Mouse (Mus musculus) midbrain, embryonic 11.5 days (tissue): ENCODE results near the gene Fut11. TPM values are rescaled to one million over a fixed set of nuclear protein-coding genes. Genes with fewer than 3 reads are reported as not detected.
A peak's percentile ranks its signal among the peaks of the same experiment; 100 is the strongest.

ENCODE experiments used
- ATAC-seq: fragments of 200-750 bp; cut with Nextera tagmentation; 2 replicates; pipeline ENCODE4 v1.8.0; 2017; ENCODE audit warnings: moderate TSS enrichment, moderate library complexity; ENCODE audit not compliant: low FRiP score
- DNase-seq: peaks from one replicate; pipeline ENCODE4 v3.0.0; 2015; ENCODE audit warnings: low spot score; ENCODE audit errors: missing footprints
- H3K27ac ChIP-seq: fragments of 300-500 bp; sonication (generic); 2 replicates; pipeline ENCODE4 v1.5.1; 2014; ENCODE audit warnings: low read depth, low read length
- H3K27me3 ChIP-seq: fragments of 300-500 bp; sonication (generic); 2 replicates; pipeline ENCODE4 v1.6.1; 2014; ENCODE audit warnings: mild to moderate bottlenecking, low read length, moderate library complexity, mixed read lengths; ENCODE audit not compliant: control insufficient read depth, insufficient read depth
- H3K36me3 ChIP-seq: fragments of 300-500 bp; sonication (generic); 2 replicates; pipeline ENCODE4 v1.6.1; 2014; ENCODE audit warnings: mild to moderate bottlenecking, low read length, moderate library complexity, mixed read lengths; ENCODE audit not compliant: control insufficient read depth, insufficient read depth
- H3K4me1 ChIP-seq: fragments of 300-500 bp; sonication (generic); 2 replicates; pipeline ENCODE4 v1.6.1; 2014; ENCODE audit warnings: low read length; ENCODE audit not compliant: control insufficient read depth, insufficient read depth
- H3K4me2 ChIP-seq: fragments of 300-500 bp; sonication (generic); 2 replicates; pipeline ENCODE4 v1.6.1; 2014; ENCODE audit warnings: mild to moderate bottlenecking, moderate library complexity
- H3K4me3 ChIP-seq: fragments of 300-500 bp; sonication (generic); 2 replicates; pipeline ENCODE4 v1.5.1; 2014; ENCODE audit warnings: low read depth, low read length
- H3K9ac ChIP-seq: fragments of 300-500 bp; sonication (generic); 2 replicates; pipeline ENCODE4 v1.6.1; 2014; ENCODE audit warnings: low read length
- H3K9me3 ChIP-seq: fragments of 300-500 bp; sonication (generic); 2 replicates; pipeline ENCODE4 v1.6.1; 2016; ENCODE audit warnings: low read length; ENCODE audit not compliant: control insufficient read depth
- WGBS: fragments of 180-500 bp; shearing (Covaris S2); extraction: QIAGEN DNeasy Blood & Tissue Kit; methylation state at CpG from one replicate; pipeline ENCODE4 v1.1.7; 2014; 5-methylcytosine and 5-hydroxymethylcytosine counted together
- polyA plus RNA-seq: library from polyadenylated mRNA; unstranded; fragments of >200 nt; fragmentation: Nextera tagmentation; extraction: Ambion mirVana; gene quantifications from 2 replicates; pipeline ENCODE4 v1.2.1, GENCODE M21; 2014

The Fut11 gene
- 20.7 and 22.0 TPM in 2 replicates for polyA plus RNA-seq

DNA sequence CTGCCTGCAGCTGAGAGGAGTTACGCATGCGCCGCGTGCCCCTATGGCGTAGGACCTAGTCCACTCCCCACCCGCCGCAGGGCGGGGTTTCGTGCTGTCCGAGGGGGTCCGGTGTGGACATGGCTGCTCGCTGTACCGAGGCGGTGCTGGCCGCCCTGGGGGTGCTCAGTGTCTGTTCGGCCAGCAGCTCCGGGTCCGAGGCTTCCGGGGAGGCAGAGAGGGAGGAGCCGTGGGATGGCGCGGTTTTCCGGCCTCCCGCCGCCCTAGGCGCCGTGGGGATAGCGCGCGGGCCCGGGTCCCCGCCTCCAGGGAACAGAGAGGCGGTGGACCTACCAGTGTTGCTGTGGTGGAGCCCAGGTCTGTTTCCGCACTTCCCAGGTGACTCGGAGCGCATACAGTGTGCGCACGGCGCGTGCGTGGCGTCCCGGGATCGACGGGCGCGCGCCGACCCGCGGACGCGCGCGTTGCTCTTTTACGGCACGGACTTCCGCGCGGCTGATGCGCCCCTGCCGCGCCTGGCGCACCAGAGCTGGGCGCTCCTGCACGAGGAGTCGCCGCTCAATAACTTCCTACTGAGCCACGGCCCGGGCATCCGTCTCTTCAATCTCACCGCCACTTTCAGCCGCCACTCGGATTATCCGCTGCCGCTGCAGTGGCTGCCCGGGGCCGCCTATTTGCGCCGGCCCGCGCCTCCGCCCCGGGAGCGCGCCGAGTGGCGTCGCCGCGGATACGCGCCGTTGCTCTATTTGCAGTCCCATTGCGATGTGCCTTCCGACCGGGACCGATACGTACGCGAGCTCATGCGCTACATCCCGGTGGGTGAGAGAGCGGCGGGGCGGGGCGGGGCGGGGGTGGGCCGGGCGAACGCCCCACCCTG is at the start of gene Fut11:
TSS of gene Fut11 (plus strand) at position 85 of the 877 bp plus-strand sequence.
- peak within 1 kb of the TSS; percentile 76 for H3K4me2 ChIP-seq
- peaks cover 25% of the 10 kb centered on the region; the same call in 1 of the 2 replicates for H3K36me3 ChIP-seq
- DNase-seq (peak; percentile 98), ATAC-seq (peak; percentile 96)
- peaks cover 31% of the 10 kb centered on the region for H3K4me1 ChIP-seq
- peak within 1 kb of the TSS; percentile 94 for H3K4me3 ChIP-seq
- no peaks in the 10 kb centered on the region for H3K9me3 ChIP-seq
- H3K27ac ChIP-seq = peak within 1 kb of the TSS; percentile 93
- under 1% methylated on average over 97 of the region's 111 CpGs for WGBS
- peak within 1 kb of the TSS; percentile 87 for H3K9ac ChIP-seq
- no peaks in the 10 kb centered on the region for H3K27me3 ChIP-seq

DNA sequence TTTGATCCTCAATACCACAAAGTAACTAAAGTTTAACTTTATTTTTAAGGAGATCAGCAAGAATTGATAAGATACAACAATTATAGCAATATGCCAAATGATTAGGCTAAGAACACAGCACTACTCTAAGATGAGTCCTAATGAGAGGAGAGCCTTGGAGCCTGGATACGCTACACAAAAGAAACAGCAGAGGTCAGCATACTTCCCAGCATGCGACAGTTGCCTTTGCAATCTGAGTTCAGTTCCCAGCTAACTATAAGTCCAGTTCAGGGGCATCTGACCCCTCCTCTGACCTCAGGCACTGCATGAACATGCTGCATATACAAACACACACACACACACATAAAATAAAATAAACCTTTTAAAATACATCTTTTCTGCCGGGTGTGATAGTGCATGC is 49.2 kb upstream of the Fut11 start:
- H3K4me1 ChIP-seq = no peaks in the 10 kb centered on the region
- DNase-seq = no peak
- WGBS = 32% methylated on average over 3 of the region's 3 CpGs
- H3K36me3 ChIP-seq = no peaks in the 10 kb centered on the region
- ATAC-seq = no peak
- no peak overlapping the region for H3K27ac ChIP-seq
- no peak overlapping the region for H3K4me3 ChIP-seq
- no peak overlapping the region for H3K9ac ChIP-seq
- no peaks in the 10 kb centered on the region for H3K27me3 ChIP-seq
- H3K9me3 ChIP-seq = no peaks in the 10 kb centered on the region
- H3K4me2 ChIP-seq = no peak overlapping the region

DNA sequence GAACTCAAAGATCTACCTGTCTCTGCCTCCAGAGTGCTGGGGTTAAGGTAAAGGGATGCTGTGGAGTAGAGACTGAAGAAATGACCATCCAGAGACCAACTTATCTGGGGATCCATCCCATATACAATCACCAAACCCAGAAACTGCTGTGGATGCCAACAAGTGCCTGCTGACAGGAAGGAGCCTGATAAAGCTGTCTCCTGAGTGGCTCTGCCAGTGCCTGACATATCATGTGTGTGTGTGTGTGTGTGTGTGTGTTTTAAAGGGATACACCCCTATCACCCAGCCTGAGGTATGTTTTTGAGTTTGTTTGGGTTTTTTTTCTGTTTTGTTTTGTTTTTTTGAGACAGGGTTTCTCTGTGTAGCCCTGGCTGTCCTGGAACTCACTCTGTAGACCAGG is 48.4 kb upstream of the Fut11 start:
- no peak overlapping the region for H3K4me3 ChIP-seq
- H3K9ac ChIP-seq = no peak overlapping the region
- H3K9me3 ChIP-seq = no peaks in the 10 kb centered on the region
- H3K36me3 ChIP-seq = no peaks in the 10 kb centered on the region
- no peaks in the 10 kb centered on the region for H3K4me1 ChIP-seq
- DNase-seq (no peak), ATAC-seq (no peak)
- no peaks in the 10 kb centered on the region for H3K27me3 ChIP-seq
- H3K27ac ChIP-seq = no peak overlapping the region
- no peak overlapping the region for H3K4me2 ChIP-seq

DNA sequence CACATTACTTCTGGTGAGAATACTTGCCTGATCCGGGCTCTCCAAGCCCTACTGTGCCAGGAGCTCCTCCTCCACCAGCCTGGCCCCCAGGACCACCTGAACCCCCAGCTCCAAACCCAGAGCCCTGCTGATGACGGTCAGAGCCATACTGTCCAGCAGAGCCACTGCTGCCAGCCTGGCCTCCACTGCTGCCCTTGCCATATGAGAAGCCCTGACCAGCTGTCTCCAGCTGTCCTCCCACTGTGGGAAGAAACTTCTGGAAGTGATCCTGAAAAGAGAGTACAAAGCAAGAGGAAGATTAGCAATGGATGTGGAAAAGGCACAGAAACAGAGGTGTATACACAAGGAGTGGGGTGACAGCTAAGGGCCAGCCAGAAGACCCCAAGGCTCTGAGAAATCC is 43.8 kb upstream of the Fut11 start:
- Histone ChIP-seq H3K4me1 (no peaks in the 10 kb centered on the region), H3K27ac (no peak overlapping the region), H3K4me2 (no peak overlapping the region), H3K27me3 (no peaks in the 10 kb centered on the region), H3K36me3 (no peaks in the 10 kb centered on the region), H3K9me3 (no peaks in the 10 kb centered on the region), H3K9ac (no peak overlapping the region), H3K4me3 (no peak overlapping the region)
- no peak for ATAC-seq
- WGBS = 92% methylated on average over 2 of the region's 2 CpGs
- DNase-seq = no peak

DNA sequence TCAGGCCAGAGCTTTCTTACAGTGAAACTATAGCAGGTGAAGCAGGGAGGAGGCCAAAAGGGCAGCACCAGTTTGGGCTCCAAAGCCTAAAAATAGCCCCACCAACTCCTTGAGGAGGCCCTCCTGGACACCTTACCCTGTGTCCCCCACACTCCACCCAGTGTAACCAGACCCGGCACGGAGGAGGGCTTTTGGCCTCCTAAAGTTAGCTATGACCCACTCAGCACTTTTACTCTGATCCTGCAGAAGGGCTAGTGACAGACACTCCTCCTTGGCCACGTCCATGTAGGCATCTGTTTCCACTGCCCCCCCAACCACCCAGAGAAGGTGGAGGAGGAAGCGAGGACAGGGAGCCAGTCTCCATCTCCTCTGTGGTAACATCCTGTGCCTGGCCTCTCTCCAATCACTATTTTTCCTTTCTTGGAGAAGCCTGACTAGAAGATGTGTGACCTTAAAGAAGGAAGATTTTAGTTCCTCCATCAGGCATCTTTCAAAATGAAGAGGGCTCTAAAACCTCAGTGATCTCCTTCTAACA is 43.0 kb upstream of the Fut11 start:
- Histone ChIP-seq H3K4me2 (no peak overlapping the region), H3K9me3 (no peaks in the 10 kb centered on the region), H3K27ac (no peak overlapping the region), H3K4me3 (no peak overlapping the region), H3K9ac (no peak overlapping the region), H3K4me1 (no peaks in the 10 kb centered on the region), H3K27me3 (no peaks in the 10 kb centered on the region), H3K36me3 (no peaks in the 10 kb centered on the region)
- ATAC-seq (no peak), DNase-seq (no peak)
- WGBS = 72% methylated on average over 4 of the region's 4 CpGs

DNA sequence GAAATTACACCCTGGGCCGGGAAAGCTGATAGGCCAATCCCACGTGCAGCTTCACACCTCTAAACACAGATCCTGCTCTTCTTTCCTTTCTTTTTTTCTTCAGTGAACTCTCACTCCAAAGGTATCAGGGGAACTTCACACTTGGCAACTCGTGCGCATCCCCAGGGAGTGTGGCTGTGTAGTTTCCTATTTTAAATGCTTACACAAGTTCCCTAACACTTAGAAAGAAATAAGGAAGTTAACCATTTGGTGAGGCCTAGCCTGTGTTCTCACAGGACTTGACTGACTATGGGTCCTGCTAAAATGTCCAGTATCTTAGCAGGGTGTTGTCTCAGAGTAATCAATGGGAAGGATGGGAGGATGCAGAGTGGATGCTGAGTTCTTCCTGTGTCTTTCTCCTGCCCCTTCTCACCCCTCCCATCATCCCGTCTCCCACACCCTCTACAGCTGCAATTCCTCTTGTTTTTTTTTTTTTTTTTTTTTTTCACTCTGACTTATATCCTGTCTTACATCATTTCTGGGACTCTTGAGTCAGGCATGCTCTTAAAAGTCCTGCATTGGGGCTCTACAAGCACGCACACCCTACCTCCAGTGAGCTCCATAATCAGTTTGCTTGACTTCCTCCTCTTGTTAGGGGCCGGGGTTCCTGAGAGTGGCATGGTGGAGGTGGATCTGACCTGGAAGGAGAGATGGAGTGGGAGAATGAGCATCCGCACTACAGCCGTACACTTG is 39.9 kb upstream of the Fut11 start:
- Histone ChIP-seq H3K9ac (no peak overlapping the region), H3K4me1 (no peaks in the 10 kb centered on the region), H3K27me3 (no peaks in the 10 kb centered on the region), H3K27ac (no peak overlapping the region), H3K4me3 (no peak overlapping the region), H3K9me3 (no peaks in the 10 kb centered on the region), H3K36me3 (no peaks in the 10 kb centered on the region), H3K4me2 (no peak overlapping the region)
- no peak for DNase-seq
- WGBS = 80% methylated on average over 9 of the region's 9 CpGs
- no peak for ATAC-seq

DNA sequence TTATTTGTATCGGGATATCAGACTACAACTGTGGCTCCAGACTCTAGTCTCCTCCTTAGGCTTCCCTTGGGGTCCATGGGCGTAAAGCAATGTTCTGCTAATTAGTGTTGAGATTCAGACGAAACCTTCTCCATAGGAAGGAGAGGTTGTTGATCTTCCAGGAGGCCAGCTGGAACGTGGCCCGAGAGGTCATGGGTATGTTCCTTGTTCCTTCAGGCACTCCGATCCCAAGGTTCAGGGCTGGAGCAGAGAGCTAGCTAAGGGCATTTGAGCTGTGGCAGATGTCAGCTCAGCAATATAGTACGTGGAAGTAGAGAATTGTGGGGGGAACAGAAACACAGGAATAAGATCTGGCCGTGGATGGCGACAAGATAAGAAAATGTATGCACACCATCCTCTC is 39.0 kb upstream of the Fut11 start:
- no peak overlapping the region for H3K4me3 ChIP-seq
- ATAC-seq (no peak), DNase-seq (no peak)
- no peak overlapping the region for H3K9ac ChIP-seq
- H3K4me2 ChIP-seq = no peak overlapping the region
- no peaks in the 10 kb centered on the region for H3K36me3 ChIP-seq
- H3K27me3 ChIP-seq = no peaks in the 10 kb centered on the region
- no peak overlapping the region for H3K27ac ChIP-seq
- H3K4me1 ChIP-seq = no peaks in the 10 kb centered on the region
- 81% methylated on average over 9 of the region's 9 CpGs for WGBS
- no peaks in the 10 kb centered on the region for H3K9me3 ChIP-seq

DNA sequence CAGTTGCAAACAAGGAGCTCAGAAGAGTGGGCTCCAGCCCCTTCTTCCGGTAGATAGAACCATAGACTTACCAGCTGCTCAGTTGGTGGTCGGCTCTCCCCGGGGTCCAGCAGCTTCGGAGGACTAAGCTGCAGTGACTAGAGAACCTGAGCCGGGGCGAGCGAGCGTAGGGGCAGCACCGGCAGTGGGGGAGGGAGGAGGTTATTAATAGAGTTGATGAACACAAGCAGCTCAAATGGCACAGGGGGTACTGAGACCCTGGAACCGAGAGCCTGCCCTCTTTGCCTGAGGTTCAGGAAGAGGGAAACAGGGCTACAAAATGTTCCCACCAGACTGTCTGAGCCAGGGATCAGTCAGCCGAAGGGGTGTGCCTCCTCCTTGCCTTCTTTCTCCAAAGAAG is 38.4 kb upstream of the Fut11 start, which contains the start of gene Myoz1:
TSS of gene Myoz1 (minus strand) at position 180 of the 400 bp plus-strand sequence.
- no peak within 1 kb of the TSS for H3K27ac ChIP-seq
- ATAC-seq = no peak
- H3K4me2 ChIP-seq = no peak within 1 kb of the TSS
- no peaks in the 10 kb centered on the region for H3K36me3 ChIP-seq
- DNase-seq = no peak
- no peaks in the 10 kb centered on the region for H3K9me3 ChIP-seq
- 40% methylated on average over 11 of the region's 11 CpGs for WGBS
- H3K4me1 ChIP-seq = no peaks in the 10 kb centered on the region
- H3K4me3 ChIP-seq = no peak within 1 kb of the TSS
- H3K9ac ChIP-seq = no peak within 1 kb of the TSS
- no peaks in the 10 kb centered on the region for H3K27me3 ChIP-seq

DNA sequence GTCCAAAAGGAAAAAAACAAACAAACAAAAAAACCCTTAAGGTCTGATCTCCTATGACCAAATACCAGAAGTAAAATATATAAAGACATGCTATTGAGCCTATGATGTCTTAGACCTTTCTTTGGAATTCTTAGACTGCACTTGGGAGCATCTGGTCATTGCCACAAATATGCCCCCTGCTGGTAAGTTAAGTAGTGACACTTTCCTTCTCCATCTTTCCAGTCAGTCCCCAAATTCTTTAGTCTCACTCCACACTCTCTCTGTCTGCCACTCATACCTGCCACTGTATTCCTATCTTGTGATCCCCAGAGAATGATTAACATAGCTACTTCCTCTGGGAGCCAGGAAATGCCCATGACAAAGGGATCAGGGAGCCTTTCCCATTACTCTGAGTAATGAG is 36.4 kb upstream of the Fut11 start:
- Histone ChIP-seq H3K4me3 (no peak overlapping the region), H3K9ac (no peak overlapping the region), H3K9me3 (no peaks in the 10 kb centered on the region), H3K4me2 (no peak overlapping the region), H3K4me1 (peaks cover 9% of the 10 kb centered on the region; the same call in 1 of the 2 replicates), H3K27me3 (peaks cover 6% of the 10 kb centered on the region; the same call in 1 of the 2 replicates), H3K27ac (no peak overlapping the region), H3K36me3 (no peaks in the 10 kb centered on the region)
- DNase-seq (peak; percentile 89), ATAC-seq (no peak)
